Mouse (Mus musculus): ENCODE measurements around the gene Hdac5. TPM values are rescaled to one million over a fixed set of nuclear protein-coding genes. Genes with fewer than 3 reads are reported as not detected.

The Hdac5 gene
- 92.2 and 95.9 TPM in 2 replicates for polyA plus RNA-seq (2016; fragmentation: Nextera tagmentation; extraction: Ambion mirVana)

- WGBS: under 1% methylated on average over 49 of the region's 49 CpGs
- no peaks in the 10 kb centered on the region for H3K9me3 ChIP-seq (replicated peaks)
- peak; percentile 93 for ATAC-seq (ENCODE audit: insufficient number of reproducible peaks, low FRiP score)
These were observed at the start of gene Hdac5 for GRCm38 (mm10) chr11:102230006-102230741. TSS of gene Hdac5 (minus strand) at chr11:102230166.

GRCm38 (mm10) chr11:102279595-102279994 is 49.6 kb upstream of the Hdac5 start:
- 0 out of 2 replicates have a peak, but pooled peaks cover 7% of the 10 kb centered on the region for H3K27me3 ChIP-seq (replicated peaks)
- ATAC-seq (ENCODE audit: insufficient number of reproducible peaks, low FRiP score): no peak
- H3K27ac ChIP-seq (ENCODE audit: poor library complexity, severe bottlenecking): no peak overlapping the region
- H3K4me3 ChIP-seq: no peak overlapping the region
- no peaks in the 10 kb centered on the region for H3K9me3 ChIP-seq (replicated peaks)
- no peak overlapping the region for H3K4me2 ChIP-seq
- no peak overlapping the region for H3K9ac ChIP-seq
- no peaks in the 10 kb centered on the region for H3K36me3 ChIP-seq
- 85% methylated on average over 3 of the region's 3 CpGs for WGBS
- peaks cover 11% of the 10 kb centered on the region for H3K4me1 ChIP-seq (replicated peaks)

More at GRCm38 (mm10) chr11:102230006-102230741, at the start of gene Hdac5:
- H3K4me1 ChIP-seq (replicated peaks): peaks cover 41% of the 10 kb centered on the region
- H3K4me3 ChIP-seq: peak within 1 kb of the TSS; percentile 82
- no peaks in the 10 kb centered on the region for H3K27me3 ChIP-seq (replicated peaks)
- no peaks in the 10 kb centered on the region; the same call in 1 of the 2 replicates for H3K36me3 ChIP-seq
- H3K27ac ChIP-seq (ENCODE audit: poor library complexity, severe bottlenecking): peak within 1 kb of the TSS; percentile 85
- peak within 1 kb of the TSS; percentile 94 for H3K9ac ChIP-seq
- peak within 1 kb of the TSS; percentile 72 for H3K4me2 ChIP-seq

- Histone ChIP-seq H3K27ac (ENCODE audit: poor library complexity, severe bottlenecking) (no peak overlapping the region), H3K9me3 (replicated peaks) (no peaks in the 10 kb centered on the region), H3K4me2 (no peak overlapping the region), H3K4me3 (no peak overlapping the region), H3K4me1 (replicated peaks) (peaks cover 11% of the 10 kb centered on the region), H3K36me3 (no peaks in the 10 kb centered on the region), H3K9ac (no peak overlapping the region), H3K27me3 (replicated peaks) (0 out of 2 replicates have a peak, but pooled peaks cover 7% of the 10 kb centered on the region)
- WGBS: 76% methylated on average over 7 of the region's 12 CpGs
- ATAC-seq (ENCODE audit: insufficient number of reproducible peaks, low FRiP score): no peak
These were observed 47.8 kb upstream of the Hdac5 start for GRCm38 (mm10) chr11:102277754-102278153.

- Histone ChIP-seq H3K4me1 (replicated peaks) (peaks cover 11% of the 10 kb centered on the region), H3K4me3 (peak overlapping the region; percentile 44), H3K4me2 (peak overlapping the region; percentile 86), H3K27me3 (replicated peaks) (0 out of 2 replicates have a peak, but pooled peaks cover 7% of the 10 kb centered on the region), H3K9ac (peak overlapping the region; percentile 66), H3K27ac (ENCODE audit: poor library complexity, severe bottlenecking) (no peak overlapping the region), H3K9me3 (replicated peaks) (no peaks in the 10 kb centered on the region), H3K36me3 (no peaks in the 10 kb centered on the region)
- under 1% methylated on average over 33 of the region's 33 CpGs for WGBS
- ATAC-seq (ENCODE audit: insufficient number of reproducible peaks, low FRiP score): peak; percentile 67
These were observed 46.5 kb upstream of the Hdac5 start for GRCm38 (mm10) chr11:102276411-102276915.

DNA sequence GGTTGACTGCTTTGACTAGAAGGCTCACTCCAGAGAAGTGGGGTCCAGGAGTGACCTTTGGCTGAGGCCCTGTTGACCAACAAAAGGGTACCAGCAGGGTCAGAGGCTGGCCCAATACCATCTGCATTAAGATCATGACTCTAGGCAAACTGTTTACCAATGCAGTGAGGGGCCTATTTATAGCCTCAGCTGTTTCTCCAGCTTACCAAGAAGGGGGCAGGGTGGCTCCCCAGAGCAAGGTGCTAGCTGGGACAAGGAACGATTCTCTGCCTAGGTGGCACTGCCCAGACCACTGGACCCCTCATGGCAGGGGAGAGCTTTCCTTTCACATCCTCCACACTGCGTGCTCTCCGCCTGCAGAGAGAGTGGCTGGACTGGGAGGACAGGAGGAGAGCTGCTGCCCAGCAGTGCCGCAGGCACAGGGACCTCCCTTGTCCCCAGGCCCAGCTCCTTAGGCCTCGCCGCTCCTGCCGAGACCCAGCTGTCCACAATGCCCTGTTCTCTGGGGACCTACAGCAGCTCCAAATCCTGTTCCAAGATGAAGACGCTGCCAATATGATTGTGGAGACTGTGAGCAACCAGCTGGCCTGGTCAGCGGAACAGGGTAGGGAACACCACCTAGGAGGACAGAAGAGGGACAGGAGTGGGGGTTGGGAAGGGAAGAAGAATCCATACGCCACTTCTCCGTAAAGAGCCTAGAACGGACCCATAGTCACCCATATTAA is 38.7 kb upstream of the Hdac5 start, which contains the start of gene Asb16:
Gene Asb16 (plus strand): TSS at position 224 of the 725 bp plus-strand sequence.
- H3K4me1 ChIP-seq (replicated peaks): peaks cover 14% of the 10 kb centered on the region; the same call in 1 of the 2 replicates
- no peak within 1 kb of the TSS for H3K9ac ChIP-seq

DNA sequence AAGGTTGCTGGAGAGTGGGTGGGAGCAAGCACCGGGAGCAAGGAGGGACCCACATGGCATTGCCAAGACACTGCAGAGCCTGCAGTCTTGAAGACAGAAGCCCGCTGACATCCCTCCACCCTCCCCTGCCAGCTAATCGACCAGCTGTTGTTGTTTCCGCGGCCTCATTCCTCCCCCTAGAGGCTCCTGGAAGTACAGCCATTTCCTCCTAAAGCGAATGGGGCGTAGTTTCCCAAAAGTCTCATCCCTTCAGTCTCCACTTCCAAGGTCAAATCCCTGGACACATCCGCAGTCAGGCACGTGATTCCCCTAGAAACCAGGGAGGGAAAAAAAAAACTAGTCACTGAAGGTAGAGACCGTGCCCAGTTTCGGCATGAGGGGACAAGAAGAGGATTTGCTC is 37.5 kb upstream of the Hdac5 start:
- no peaks in the 10 kb centered on the region for H3K27me3 ChIP-seq (replicated peaks)
- ATAC-seq (ENCODE audit: insufficient number of reproducible peaks, low FRiP score): peak; percentile 49; the same call in 1 of the 2 replicates
- no peak overlapping the region for H3K4me3 ChIP-seq
- no peaks in the 10 kb centered on the region for H3K9me3 ChIP-seq (replicated peaks)
- peaks cover 14% of the 10 kb centered on the region; the same call in 1 of the 2 replicates for H3K4me1 ChIP-seq (replicated peaks)
- peaks cover 15% of the 10 kb centered on the region for H3K36me3 ChIP-seq
- H3K27ac ChIP-seq (ENCODE audit: poor library complexity, severe bottlenecking): no peak overlapping the region
- H3K4me2 ChIP-seq: peak overlapping the region; percentile 32; the same call in 1 of the 2 replicates
- peak overlapping the region; percentile 21; the same call in 1 of the 2 replicates for H3K9ac ChIP-seq
- 3% methylated on average over 11 of the region's 11 CpGs for WGBS

More for the DNA sequence above, 38.7 kb upstream of the Hdac5 start, which contains the start of gene Asb16:
- no peak within 1 kb of the TSS for H3K4me2 ChIP-seq
- no peak within 1 kb of the TSS for H3K27ac ChIP-seq (ENCODE audit: poor library complexity, severe bottlenecking)
- H3K36me3 ChIP-seq: peaks cover 7% of the 10 kb centered on the region; the same call in 1 of the 2 replicates
- no peaks in the 10 kb centered on the region for H3K27me3 ChIP-seq (replicated peaks)
- ATAC-seq (ENCODE audit: insufficient number of reproducible peaks, low FRiP score): no peak
- no peaks in the 10 kb centered on the region for H3K9me3 ChIP-seq (replicated peaks)
- no peak within 1 kb of the TSS for H3K4me3 ChIP-seq
- 82% methylated on average over 12 of the region's 12 CpGs for WGBS

DNA sequence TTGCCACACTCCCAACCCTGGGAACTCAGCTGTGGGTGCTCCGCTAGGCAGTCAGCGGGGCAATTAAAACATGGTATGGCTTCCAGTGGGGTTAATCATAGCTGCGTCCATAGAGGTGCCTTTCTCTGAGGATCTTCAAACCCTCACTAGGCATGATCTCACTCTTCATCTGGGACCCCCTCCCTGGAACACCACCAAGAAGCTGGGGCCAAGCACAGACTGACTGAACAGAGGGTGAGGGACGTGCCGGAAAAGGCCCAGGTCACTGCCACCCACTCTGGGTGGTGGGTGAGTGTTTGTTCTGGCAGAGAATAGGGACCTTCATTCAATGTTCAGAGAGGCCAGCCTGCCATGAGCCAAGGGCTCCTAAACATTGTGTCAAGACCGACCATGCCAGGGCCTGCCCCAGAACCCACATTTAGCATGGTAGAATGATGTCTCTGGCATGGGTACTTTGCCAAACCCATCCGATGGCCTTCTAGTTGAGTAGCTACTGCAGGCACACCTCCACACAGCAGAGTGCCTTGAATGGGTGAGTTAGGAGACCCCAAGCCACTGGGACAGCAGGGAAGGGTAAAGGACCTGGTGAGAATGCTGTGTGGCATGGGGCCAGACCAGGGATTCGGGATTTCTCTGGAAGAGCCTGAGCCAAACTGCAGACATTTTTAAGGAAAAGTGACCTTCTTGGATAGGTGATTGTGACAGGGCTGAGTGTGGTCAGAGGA is 36.8 kb upstream of the Hdac5 start:
- Histone ChIP-seq H3K4me1 (replicated peaks) (peaks cover 14% of the 10 kb centered on the region; the same call in 1 of the 2 replicates), H3K36me3 (peaks cover 22% of the 10 kb centered on the region), H3K9ac (peak overlapping the region; percentile 21; the same call in 1 of the 2 replicates), H3K9me3 (replicated peaks) (no peaks in the 10 kb centered on the region), H3K4me2 (peak overlapping the region; percentile 32; the same call in 1 of the 2 replicates), H3K27me3 (replicated peaks) (no peaks in the 10 kb centered on the region), H3K27ac (ENCODE audit: poor library complexity, severe bottlenecking) (no peak overlapping the region), H3K4me3 (no peak overlapping the region)
- no peak for ATAC-seq (ENCODE audit: insufficient number of reproducible peaks, low FRiP score)
- 88% methylated on average over 8 of the region's 8 CpGs for WGBS

DNA sequence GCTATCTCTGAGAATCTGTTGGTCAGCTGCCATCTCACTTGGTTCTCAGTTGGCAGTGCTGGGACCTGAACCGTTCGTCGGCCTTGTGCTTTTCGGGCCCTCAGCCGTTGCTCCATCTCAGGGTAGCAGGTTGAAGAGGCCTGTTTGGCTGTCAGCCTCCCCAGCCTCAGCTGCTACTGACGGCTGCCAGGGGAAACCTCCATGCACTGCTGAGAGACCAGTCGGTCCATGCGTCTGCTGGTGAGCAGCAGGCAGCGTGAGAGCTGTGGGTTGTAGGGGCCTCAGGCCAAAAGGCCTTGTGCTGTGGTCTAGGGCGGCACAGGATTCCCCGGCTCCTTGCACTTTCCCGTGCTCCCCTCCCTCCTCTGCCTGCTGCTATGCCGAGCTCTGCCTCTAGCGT is 35.9 kb upstream of the Hdac5 start:
- 0 out of 2 replicates have a peak overlapping the region, but pooled peaks have one; percentile 8 for H3K27ac ChIP-seq (ENCODE audit: poor library complexity, severe bottlenecking)
- H3K9ac ChIP-seq: peak overlapping the region; percentile 14; the same call in 1 of the 2 replicates
- WGBS: 64% methylated on average over 14 of the region's 14 CpGs

DNA sequence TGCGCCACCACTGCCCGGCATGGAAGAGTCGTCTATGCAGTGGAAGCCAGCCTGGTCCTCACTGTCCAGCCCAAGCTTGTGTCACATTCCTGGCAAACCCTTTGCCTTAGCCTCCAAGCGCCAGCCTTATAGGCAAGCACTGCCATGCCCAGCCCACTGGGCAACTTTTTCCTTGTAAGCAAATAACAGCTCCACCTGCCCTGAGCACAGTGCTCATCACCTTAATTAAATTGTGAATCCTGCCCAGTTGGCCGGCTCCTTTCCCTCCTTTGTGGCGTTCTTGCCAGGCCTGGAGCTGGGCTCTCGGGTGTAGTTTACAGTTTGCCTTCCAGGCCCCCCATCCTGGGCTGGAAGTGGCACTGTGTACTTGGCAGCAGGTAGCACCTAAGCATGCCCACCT is 33.2 kb upstream of the Hdac5 start:
- Histone ChIP-seq H3K9ac (no peak overlapping the region), H3K9me3 (replicated peaks) (no peaks in the 10 kb centered on the region), H3K27me3 (replicated peaks) (no peaks in the 10 kb centered on the region), H3K36me3 (peaks cover 50% of the 10 kb centered on the region), H3K4me3 (no peak overlapping the region), H3K4me1 (replicated peaks) (peaks cover 7% of the 10 kb centered on the region; the same call in 1 of the 2 replicates), H3K27ac (ENCODE audit: poor library complexity, severe bottlenecking) (no peak overlapping the region), H3K4me2 (no peak overlapping the region)
- WGBS: 88% methylated on average over 7 of the region's 7 CpGs
- no peak for ATAC-seq (ENCODE audit: insufficient number of reproducible peaks, low FRiP score)

More for the DNA sequence above, 35.9 kb upstream of the Hdac5 start:
- no peaks in the 10 kb centered on the region for H3K9me3 ChIP-seq (replicated peaks)
- H3K4me2 ChIP-seq: no peak overlapping the region
- no peak overlapping the region for H3K4me3 ChIP-seq
- peaks cover 14% of the 10 kb centered on the region; the same call in 1 of the 2 replicates for H3K4me1 ChIP-seq (replicated peaks)
- H3K27me3 ChIP-seq (replicated peaks): no peaks in the 10 kb centered on the region
- H3K36me3 ChIP-seq: peaks cover 29% of the 10 kb centered on the region
- ATAC-seq (ENCODE audit: insufficient number of reproducible peaks, low FRiP score): no peak

DNA sequence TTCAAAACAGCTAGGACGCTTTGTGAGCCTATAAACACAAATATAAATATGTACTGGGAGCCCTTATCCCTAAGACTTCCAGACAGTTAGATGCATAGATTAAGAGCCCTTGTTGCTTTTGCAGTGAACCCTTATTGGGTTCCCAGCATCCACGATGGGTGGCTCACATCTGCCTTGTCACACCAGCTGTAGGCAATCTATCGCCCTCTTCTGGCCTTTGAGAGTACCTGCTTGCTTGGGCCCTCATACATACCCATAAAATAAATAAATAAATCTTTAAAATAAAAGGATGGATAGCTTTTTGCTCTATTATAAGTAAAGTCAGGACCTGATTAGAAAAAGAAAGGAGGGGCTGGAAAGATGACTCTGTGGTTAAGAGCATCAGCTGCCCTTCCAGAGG is 28.6 kb upstream of the Hdac5 start:
- ATAC-seq (ENCODE audit: insufficient number of reproducible peaks, low FRiP score): no peak
- H3K4me1 ChIP-seq (replicated peaks): peaks cover 33% of the 10 kb centered on the region
- no peak overlapping the region for H3K4me2 ChIP-seq
- 80% methylated on average over 3 of the region's 3 CpGs for WGBS
- peaks cover 56% of the 10 kb centered on the region for H3K36me3 ChIP-seq
- H3K27me3 ChIP-seq (replicated peaks): no peaks in the 10 kb centered on the region
- H3K27ac ChIP-seq (ENCODE audit: poor library complexity, severe bottlenecking): no peak overlapping the region
- H3K4me3 ChIP-seq: no peak overlapping the region
- H3K9ac ChIP-seq: no peak overlapping the region
- no peaks in the 10 kb centered on the region for H3K9me3 ChIP-seq (replicated peaks)

Measured in heart, embryonic 12.5 days (tissue).